Mouse (Mus musculus): ENCODE measurements around the gene Hs6st3. TPM values are rescaled to one million over a fixed set of nuclear protein-coding genes. Genes with fewer than 3 reads are reported as not detected.

The Hs6st3 gene
- polyA plus RNA-seq, 1 experiment from 2014 or later: 0.08 TPM

DNA sequence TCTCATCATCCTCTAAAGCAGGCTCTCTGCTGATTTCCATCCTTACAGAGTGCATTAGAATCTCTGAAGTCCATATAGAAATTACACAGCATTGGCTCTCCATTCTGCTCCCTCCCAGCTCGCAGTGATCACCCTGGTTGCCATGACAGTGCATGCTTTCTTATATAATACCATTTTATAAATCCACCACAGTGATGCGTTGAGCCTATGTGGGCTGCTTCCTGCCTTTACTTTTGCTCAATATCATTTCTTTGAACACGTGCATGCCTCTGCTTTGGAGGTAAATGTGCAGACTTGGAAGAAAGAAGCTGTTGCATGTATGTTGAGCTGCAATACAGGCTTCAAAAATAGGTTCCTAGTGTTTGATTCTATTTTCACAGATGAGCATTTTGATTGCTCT lies 494.9 kb downstream of the Hs6st3 start:
- 77% methylated on average over 3 of the region's 3 CpGs for WGBS
- TF ChIP-seq CTCF (IDR thresholded peaks at IDR 0.05; ENCODE audit: low read depth): no peak
- H3K27ac ChIP-seq: no peak overlapping the region

DNA sequence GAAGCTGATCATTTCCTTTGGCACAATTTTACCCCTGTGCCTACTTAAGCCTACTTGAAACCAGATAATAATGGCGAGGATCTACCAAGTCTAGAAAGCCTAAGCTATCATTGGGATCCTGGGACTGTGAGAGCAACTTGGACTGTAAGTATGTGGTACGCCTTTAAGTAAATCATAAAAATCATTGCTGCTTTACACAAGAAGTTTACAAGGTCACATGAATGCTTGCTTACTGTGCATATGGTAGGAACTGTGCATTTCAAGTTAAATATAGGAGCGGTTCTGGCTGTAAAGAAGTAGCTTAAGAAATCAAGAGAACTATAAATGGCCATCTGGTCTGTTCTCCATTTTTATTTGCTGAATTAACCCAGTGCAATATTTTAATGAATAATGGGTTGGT lies 495.5 kb downstream of the Hs6st3 start:
- TF ChIP-seq CTCF (IDR thresholded peaks at IDR 0.05; ENCODE audit: low read depth): no peak
- Histone ChIP-seq H3K27me3 (ENCODE audit: insufficient read depth, low read length) (no peaks in the 10 kb centered on the region), H3K4me1 (replicated peaks; ENCODE audit: insufficient read depth, low read length) (no peaks in the 10 kb centered on the region), H3K9ac (ENCODE audit: low read depth, low read length) (no peak overlapping the region), H3K27ac (no peak overlapping the region), H3K9me3 (replicated peaks; ENCODE audit: low read length) (no peaks in the 10 kb centered on the region), H3K36me3 (ENCODE audit: insufficient read depth, low read length) (no peaks in the 10 kb centered on the region), H3K4me3 (replicated peaks; ENCODE audit: low read depth, low read length) (no peak overlapping the region), H3K4me2 (ENCODE audit: low read length) (no peak overlapping the region)
- no peak for DNase-seq (ENCODE audit: low spot score)
- WGBS: 84% methylated on average over 3 of the region's 3 CpGs
- ATAC-seq (replicated peaks; ENCODE audit: low FRiP score, low read depth): no peak

More for the DNA sequence above, 494.9 kb downstream of the Hs6st3 start:
- Histone ChIP-seq H3K4me3 (replicated peaks; ENCODE audit: low read depth, low read length) (no peak overlapping the region), H3K9ac (ENCODE audit: low read depth, low read length) (no peak overlapping the region), H3K9me3 (replicated peaks; ENCODE audit: low read length) (no peaks in the 10 kb centered on the region), H3K4me2 (ENCODE audit: low read length) (no peak overlapping the region), H3K36me3 (ENCODE audit: insufficient read depth, low read length) (no peaks in the 10 kb centered on the region), H3K4me1 (replicated peaks; ENCODE audit: insufficient read depth, low read length) (no peaks in the 10 kb centered on the region), H3K27me3 (ENCODE audit: insufficient read depth, low read length) (no peaks in the 10 kb centered on the region)
- no peak for DNase-seq (ENCODE audit: low spot score)
- no peak for ATAC-seq (replicated peaks; ENCODE audit: low FRiP score, low read depth)

DNA sequence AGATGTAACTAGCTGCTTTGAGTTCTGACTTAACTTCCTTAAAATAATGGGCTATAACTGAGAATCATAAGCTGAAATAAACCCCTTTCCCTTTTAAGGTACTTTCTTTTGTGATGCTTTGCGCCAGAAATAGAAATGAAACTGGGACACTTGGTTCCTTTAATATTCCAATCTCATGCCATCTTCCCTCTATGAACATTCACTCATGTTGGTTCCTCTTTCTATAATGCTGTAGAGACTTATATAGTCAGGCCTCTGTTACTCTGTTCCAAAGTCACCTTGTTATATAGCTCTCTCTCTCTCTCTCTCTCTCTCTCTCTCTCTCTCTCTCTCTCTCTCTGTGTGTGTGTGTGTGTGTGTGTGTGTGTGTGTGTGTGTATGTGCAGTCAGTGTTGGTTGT lies 504.7 kb downstream of the Hs6st3 start:
- 100% methylated on average over 1 of the region's 1 CpGs for WGBS
- no peak for TF ChIP-seq CTCF (IDR thresholded peaks at IDR 0.05; ENCODE audit: low read depth)
- DNase-seq (ENCODE audit: low spot score): no peak
- H3K9ac ChIP-seq (ENCODE audit: low read depth, low read length): no peak overlapping the region
- H3K27me3 ChIP-seq (ENCODE audit: insufficient read depth, low read length): no peaks in the 10 kb centered on the region
- no peaks in the 10 kb centered on the region for H3K4me1 ChIP-seq (replicated peaks; ENCODE audit: insufficient read depth, low read length)
- no peaks in the 10 kb centered on the region for H3K36me3 ChIP-seq (ENCODE audit: insufficient read depth, low read length)
- H3K4me2 ChIP-seq (ENCODE audit: low read length): no peak overlapping the region
- ATAC-seq (replicated peaks; ENCODE audit: low FRiP score, low read depth): no peak
- H3K27ac ChIP-seq: no peak overlapping the region
- H3K4me3 ChIP-seq (replicated peaks; ENCODE audit: low read depth, low read length): no peak overlapping the region
- no peaks in the 10 kb centered on the region for H3K9me3 ChIP-seq (replicated peaks; ENCODE audit: low read length)

DNA sequence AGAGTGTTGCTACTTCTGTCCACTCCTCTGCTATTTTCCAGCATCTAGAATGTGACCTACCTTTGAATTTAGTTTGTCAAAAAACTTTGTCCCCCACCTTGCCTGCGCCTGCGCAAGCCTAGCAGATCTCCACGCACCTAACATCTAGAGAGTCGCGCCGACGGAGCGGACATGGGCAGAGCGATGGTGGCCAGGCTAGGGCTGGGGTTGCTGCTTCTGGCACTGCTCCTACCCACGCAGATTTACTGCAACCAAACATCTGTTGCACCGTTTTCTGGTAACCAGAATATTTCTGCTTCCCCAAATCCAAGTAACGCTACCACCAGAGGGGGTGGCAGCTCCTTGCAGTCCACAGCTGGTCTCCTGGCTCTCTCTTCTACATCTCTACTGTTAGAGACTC lies 505.7 kb downstream of the Hs6st3 start:
- Histone ChIP-seq H3K27me3 (ENCODE audit: insufficient read depth, low read length) (no peaks in the 10 kb centered on the region), H3K27ac (no peak overlapping the region), H3K4me1 (replicated peaks; ENCODE audit: insufficient read depth, low read length) (no peaks in the 10 kb centered on the region), H3K4me2 (ENCODE audit: low read length) (no peak overlapping the region), H3K36me3 (ENCODE audit: insufficient read depth, low read length) (no peaks in the 10 kb centered on the region), H3K4me3 (replicated peaks; ENCODE audit: low read depth, low read length) (no peak overlapping the region), H3K9ac (ENCODE audit: low read depth, low read length) (no peak overlapping the region), H3K9me3 (replicated peaks; ENCODE audit: low read length) (no peaks in the 10 kb centered on the region)
- WGBS: 95% methylated on average over 12 of the region's 12 CpGs
- TF ChIP-seq CTCF (IDR thresholded peaks at IDR 0.05; ENCODE audit: low read depth): no peak
- DNase-seq (ENCODE audit: low spot score): no peak
- no peak for ATAC-seq (replicated peaks; ENCODE audit: low FRiP score, low read depth)

DNA sequence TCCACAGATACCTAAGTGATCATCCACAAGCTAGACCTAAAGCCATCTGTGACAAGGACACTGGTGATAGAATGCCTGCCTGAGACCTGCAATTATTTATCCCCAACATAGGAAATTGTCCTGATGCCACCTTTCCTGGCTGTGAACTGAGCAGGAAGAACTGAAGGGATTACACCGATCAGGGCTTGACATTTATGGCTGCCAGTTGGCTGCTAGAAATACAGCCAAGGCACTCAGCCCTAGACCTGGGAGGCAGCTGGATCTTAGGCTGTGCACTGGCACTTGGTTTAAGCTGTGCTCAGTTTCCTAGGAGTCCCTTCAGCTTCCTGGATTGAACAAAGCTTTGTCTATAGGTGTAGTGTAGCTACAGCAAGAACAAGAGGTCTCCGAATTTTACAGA lies 518.8 kb downstream of the Hs6st3 start:
- H3K27ac ChIP-seq: no peak overlapping the region
- no peaks in the 10 kb centered on the region for H3K36me3 ChIP-seq (ENCODE audit: insufficient read depth, low read length)
- DNase-seq (ENCODE audit: low spot score) (no peak), ATAC-seq (replicated peaks; ENCODE audit: low FRiP score, low read depth) (no peak)
- no peaks in the 10 kb centered on the region for H3K9me3 ChIP-seq (replicated peaks; ENCODE audit: low read length)
- TF ChIP-seq CTCF (IDR thresholded peaks at IDR 0.05; ENCODE audit: low read depth): no peak
- H3K4me2 ChIP-seq (ENCODE audit: low read length): no peak overlapping the region
- H3K9ac ChIP-seq (ENCODE audit: low read depth, low read length): no peak overlapping the region
- no peaks in the 10 kb centered on the region for H3K27me3 ChIP-seq (ENCODE audit: insufficient read depth, low read length)
- WGBS: 40% methylated on average over 2 of the region's 2 CpGs
- no peak overlapping the region for H3K4me3 ChIP-seq (replicated peaks; ENCODE audit: low read depth, low read length)
- H3K4me1 ChIP-seq (replicated peaks; ENCODE audit: insufficient read depth, low read length): no peaks in the 10 kb centered on the region

DNA sequence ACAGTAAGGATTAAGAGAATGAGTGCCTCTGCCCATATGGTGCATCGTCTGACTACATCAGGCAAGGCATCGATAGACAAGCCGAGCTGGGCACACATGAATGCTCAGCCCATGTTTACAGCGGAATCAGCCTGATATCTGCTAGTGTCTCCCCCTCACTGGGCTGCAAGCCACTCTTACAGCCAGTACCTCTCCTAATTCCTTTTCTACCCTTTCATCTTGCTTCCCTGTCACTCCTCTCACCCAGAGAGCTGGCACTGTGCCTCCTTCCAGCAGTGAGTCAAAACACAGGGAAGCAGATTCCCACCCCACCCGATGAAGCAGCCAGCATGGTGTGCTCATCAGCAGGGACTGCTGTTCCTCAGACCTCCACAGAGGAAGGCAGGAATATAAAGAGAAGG lies 527.6 kb downstream of the Hs6st3 start:
- Histone ChIP-seq H3K9me3 (replicated peaks; ENCODE audit: low read length) (no peaks in the 10 kb centered on the region), H3K27me3 (ENCODE audit: insufficient read depth, low read length) (no peaks in the 10 kb centered on the region), H3K4me2 (ENCODE audit: low read length) (no peak overlapping the region), H3K9ac (ENCODE audit: low read depth, low read length) (no peak overlapping the region), H3K4me1 (replicated peaks; ENCODE audit: insufficient read depth, low read length) (no peaks in the 10 kb centered on the region), H3K4me3 (replicated peaks; ENCODE audit: low read depth, low read length) (no peak overlapping the region), H3K27ac (no peak overlapping the region), H3K36me3 (ENCODE audit: insufficient read depth, low read length) (no peaks in the 10 kb centered on the region)
- TF ChIP-seq CTCF (IDR thresholded peaks at IDR 0.05; ENCODE audit: low read depth): no peak
- DNase-seq (ENCODE audit: low spot score) (no peak), ATAC-seq (replicated peaks; ENCODE audit: low FRiP score, low read depth) (no peak)
- WGBS: 72% methylated on average over 5 of the region's 5 CpGs

DNA sequence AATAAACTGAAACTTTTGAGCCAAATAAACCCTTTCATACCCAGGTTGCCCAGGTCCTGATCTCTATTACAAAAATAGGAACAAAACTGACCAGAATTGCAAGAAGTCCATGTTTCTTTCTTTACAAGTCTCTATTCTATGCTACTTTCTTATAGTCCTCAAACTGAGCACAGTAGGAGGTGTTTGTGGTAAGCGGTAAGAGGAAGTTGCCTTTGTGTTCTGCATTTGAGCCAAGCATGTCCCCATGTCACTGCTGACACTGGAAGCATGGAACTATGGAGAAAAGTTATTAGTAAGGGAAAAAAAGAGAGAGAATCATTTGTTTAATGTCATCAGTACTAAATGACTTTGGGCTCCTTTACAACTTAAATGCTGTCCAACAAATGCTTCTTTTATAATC lies 529.3 kb downstream of the Hs6st3 start:
- H3K36me3 ChIP-seq (ENCODE audit: insufficient read depth, low read length): no peaks in the 10 kb centered on the region
- no peaks in the 10 kb centered on the region for H3K9me3 ChIP-seq (replicated peaks; ENCODE audit: low read length)
- TF ChIP-seq CTCF (IDR thresholded peaks at IDR 0.05; ENCODE audit: low read depth): no peak
- ATAC-seq (replicated peaks; ENCODE audit: low FRiP score, low read depth) (no peak), DNase-seq (ENCODE audit: low spot score) (no peak)
- no peaks in the 10 kb centered on the region for H3K4me1 ChIP-seq (replicated peaks; ENCODE audit: insufficient read depth, low read length)
- H3K4me3 ChIP-seq (replicated peaks; ENCODE audit: low read depth, low read length): no peak overlapping the region
- 83% methylated on average over 1 of the region's 1 CpGs for WGBS
- H3K27me3 ChIP-seq (ENCODE audit: insufficient read depth, low read length): no peaks in the 10 kb centered on the region
- no peak overlapping the region for H3K27ac ChIP-seq
- H3K4me2 ChIP-seq (ENCODE audit: low read length): no peak overlapping the region
- no peak overlapping the region for H3K9ac ChIP-seq (ENCODE audit: low read depth, low read length)
